Mouse (Mus musculus): Measurements from ENCODE around the gene Npb. TPM values are rescaled to one million over a fixed set of nuclear protein-coding genes. Genes with fewer than 3 reads are reported as not detected.

Gene Npb
- polyA plus RNA-seq, 1 experiment from 2014 or later = 3.6 TPM

DNA sequence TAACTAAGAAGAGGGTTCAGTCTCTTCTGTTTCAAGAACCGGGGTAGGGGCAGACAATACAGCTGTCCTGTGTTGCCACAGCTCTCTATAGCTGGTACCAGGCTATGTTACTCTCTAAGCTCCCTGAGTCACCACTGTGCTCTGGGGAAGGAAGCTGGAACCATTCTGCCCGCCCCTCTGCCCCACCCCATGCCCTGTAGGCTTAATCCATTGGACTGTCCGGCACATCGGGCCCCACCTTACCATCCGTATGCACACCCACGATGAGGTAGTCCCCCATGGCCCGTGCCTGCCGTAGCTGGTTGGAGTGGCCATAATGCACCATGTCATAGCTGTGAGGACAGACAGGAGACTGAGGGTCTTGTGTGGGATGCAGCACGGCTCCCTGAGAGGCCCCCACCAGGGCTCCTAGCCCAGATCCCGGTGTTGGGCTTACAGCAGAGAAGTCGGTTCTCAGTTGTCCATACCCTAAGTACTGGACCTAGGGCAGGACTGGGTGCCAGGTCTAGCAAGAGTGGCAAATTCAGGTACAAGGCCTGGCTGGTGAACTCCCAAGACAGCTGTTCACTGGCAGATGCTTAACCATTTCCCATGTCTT is 7.4 kb downstream of the Npb start:
- H3K27ac ChIP-seq (ENCODE audit: low read depth, low read length) = no peak overlapping the region
- peaks cover 53% of the 10 kb centered on the region for H3K36me3 ChIP-seq (ENCODE audit: control insufficient read depth, insufficient read depth, low read length)
- no peak for ATAC-seq (replicated peaks; ENCODE audit: low FRiP score)
- 91% methylated on average over 11 of the region's 11 CpGs for WGBS
- no peaks in the 10 kb centered on the region for H3K27me3 ChIP-seq (replicated peaks; ENCODE audit: control insufficient read depth, insufficient read depth, low read length)
- DNase-seq (ENCODE audit: low spot score) = no peak
- peaks cover 23% of the 10 kb centered on the region for H3K4me1 ChIP-seq (replicated peaks; ENCODE audit: control insufficient read depth, insufficient read depth, low read length)
- H3K9me3 ChIP-seq (ENCODE audit: control insufficient read depth, low read length) = no peaks in the 10 kb centered on the region
- 0 out of 2 replicates have a peak overlapping the region, but pooled peaks have one; percentile 4 for H3K4me3 ChIP-seq (ENCODE audit: low read depth, low read length)
- no peak overlapping the region; the same call in 1 of the 2 replicates for H3K9ac ChIP-seq (ENCODE audit: low read depth, low read length)
- peak overlapping the region; percentile 88 for H3K4me2 ChIP-seq

DNA sequence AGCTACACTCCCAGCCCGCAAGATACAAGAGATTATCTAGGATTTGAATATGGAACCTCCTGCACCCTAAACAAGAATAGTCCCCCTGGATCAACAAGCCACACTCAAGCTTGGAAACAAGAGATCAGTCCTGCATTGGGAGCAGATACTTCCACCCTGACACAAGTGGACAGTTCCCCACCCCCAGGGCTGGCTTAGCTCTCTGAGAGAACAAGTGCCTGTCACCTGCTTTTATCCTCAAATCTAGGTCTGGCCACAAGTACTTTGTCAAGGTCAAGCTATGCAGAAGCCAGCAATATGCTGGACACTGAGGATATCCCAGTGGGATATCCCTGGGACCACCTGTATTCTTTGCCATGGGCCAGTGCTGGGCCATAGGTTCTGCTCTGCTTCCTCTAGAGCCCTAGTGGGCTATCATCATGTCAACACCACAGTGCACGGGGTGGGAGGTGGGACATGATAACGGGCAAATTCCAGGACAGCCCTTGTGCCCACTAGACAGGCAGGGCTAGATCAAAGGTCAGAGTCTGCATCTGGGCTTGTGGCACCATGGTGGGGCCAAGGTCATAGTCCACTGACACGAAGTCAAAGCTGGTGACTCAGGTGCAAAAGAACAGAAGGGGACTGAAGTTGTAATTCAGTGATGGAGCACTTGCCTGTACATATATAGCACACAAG is 8.5 kb downstream of the Npb start:
- Histone ChIP-seq H3K4me3 (ENCODE audit: low read depth, low read length) (peak overlapping the region; percentile 74), H3K9me3 (ENCODE audit: control insufficient read depth, low read length) (no peaks in the 10 kb centered on the region), H3K27ac (ENCODE audit: low read depth, low read length) (peak overlapping the region; percentile 82), H3K4me2 (peak overlapping the region; percentile 88), H3K27me3 (replicated peaks; ENCODE audit: control insufficient read depth, insufficient read depth, low read length) (no peaks in the 10 kb centered on the region), H3K9ac (ENCODE audit: low read depth, low read length) (peak overlapping the region; percentile 86), H3K36me3 (ENCODE audit: control insufficient read depth, insufficient read depth, low read length) (peaks cover 50% of the 10 kb centered on the region), H3K4me1 (replicated peaks; ENCODE audit: control insufficient read depth, insufficient read depth, low read length) (peaks cover 23% of the 10 kb centered on the region)
- 35% methylated on average over 4 of the region's 4 CpGs for WGBS
- DNase-seq (ENCODE audit: low spot score) (no peak), ATAC-seq (replicated peaks; ENCODE audit: low FRiP score) (peak; percentile 9; the same call in 1 of the 2 replicates)

DNA sequence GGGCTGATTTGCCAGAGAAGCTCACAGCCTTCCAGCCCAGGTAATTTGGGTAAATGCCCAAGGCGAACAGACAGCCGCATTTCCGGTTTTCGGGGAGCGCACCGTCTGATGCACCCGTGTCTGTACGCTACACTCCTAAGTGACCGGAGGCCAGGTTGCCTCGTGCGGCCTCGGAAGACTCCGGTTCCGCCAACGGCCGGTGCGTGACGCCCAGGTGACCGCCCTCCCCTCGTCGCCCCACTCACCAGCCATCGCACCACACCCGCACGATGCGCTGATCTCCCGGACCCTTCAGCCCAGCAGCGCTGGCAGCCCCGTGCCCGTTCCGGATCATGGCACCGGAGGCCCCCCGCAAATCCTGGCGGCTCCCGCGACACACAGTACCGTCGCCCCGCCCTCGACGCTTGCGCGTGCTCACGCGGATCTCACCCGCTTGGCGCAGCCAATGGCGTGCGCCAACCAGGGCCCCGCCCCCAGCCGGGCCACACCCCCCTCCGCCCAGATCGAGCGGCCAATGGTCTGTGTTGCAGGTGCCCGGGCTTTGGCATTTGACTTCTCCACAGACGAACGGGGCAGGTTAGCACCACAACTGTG is 9.3 kb downstream of the Npb start, which contains the start of gene Pcyt2:
Gene Pcyt2 (minus strand): TSS at position 418 of the 594 bp plus-strand sequence.
- H3K4me3 ChIP-seq (ENCODE audit: low read depth, low read length) = peak within 1 kb of the TSS; percentile 74

DNA sequence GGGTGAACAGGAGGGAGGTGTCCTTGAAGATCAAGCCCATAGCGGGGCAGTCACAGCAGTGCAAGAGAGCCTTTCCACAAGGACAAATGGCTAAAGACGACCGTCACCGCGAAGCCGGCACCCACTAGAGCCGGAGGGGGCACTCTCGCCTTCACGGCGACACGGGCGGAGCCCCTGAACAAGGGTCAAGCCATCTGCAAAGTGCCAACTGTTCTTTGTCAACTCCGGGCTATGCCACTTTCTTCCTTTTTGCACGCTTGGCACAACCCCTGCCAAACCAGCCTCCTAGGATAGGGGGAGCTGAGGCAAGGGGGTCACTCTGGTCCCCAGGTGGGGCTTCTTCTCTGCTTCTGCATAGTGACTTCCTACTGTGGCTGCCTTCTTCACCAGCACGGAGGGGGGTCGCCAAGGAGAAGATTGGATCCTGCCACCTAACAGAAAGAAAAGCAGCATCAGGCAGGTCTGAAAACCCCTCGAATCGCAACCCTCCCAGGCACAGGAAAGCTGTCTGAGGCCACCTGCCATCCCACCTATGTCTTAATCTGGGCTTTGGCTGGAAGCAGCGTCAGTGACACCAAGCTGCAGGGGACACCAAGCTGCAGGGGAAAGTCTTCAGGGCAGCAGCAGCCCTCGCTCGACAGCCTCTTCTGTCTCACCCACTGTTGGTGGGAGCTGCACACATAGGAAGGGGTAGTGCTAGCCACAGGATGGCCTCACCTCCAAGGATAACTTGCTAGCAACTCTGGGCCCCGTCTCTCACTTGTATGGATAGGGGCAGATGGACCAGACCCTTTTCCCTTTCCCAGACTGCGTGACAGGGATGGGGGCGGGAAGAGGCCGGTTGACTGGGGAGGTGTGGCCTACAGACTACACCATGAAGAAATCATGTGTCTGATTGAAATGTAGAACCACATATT is 10.6 kb downstream of the Npb start:
- peaks cover 44% of the 10 kb centered on the region for H3K36me3 ChIP-seq (ENCODE audit: control insufficient read depth, insufficient read depth, low read length)
- no peak for DNase-seq (ENCODE audit: low spot score)
- no peak for ATAC-seq (replicated peaks; ENCODE audit: low FRiP score)
- peak overlapping the region; percentile 88 for H3K4me2 ChIP-seq
- H3K9ac ChIP-seq (ENCODE audit: low read depth, low read length) = no peak overlapping the region
- H3K27me3 ChIP-seq (replicated peaks; ENCODE audit: control insufficient read depth, insufficient read depth, low read length) = no peaks in the 10 kb centered on the region
- H3K27ac ChIP-seq (ENCODE audit: low read depth, low read length) = peak overlapping the region; percentile 82
- H3K4me3 ChIP-seq (ENCODE audit: low read depth, low read length) = peak overlapping the region; percentile 2; the same call in 1 of the 2 replicates
- WGBS = 91% methylated on average over 25 of the region's 25 CpGs
- H3K9me3 ChIP-seq (ENCODE audit: control insufficient read depth, low read length) = no peaks in the 10 kb centered on the region
- peaks cover 29% of the 10 kb centered on the region for H3K4me1 ChIP-seq (replicated peaks; ENCODE audit: control insufficient read depth, insufficient read depth, low read length)

More for the DNA sequence above, 9.3 kb downstream of the Npb start, which contains the start of gene Pcyt2:
- H3K4me1 ChIP-seq (replicated peaks; ENCODE audit: control insufficient read depth, insufficient read depth, low read length) = peaks cover 23% of the 10 kb centered on the region
- DNase-seq (ENCODE audit: low spot score) (peak; percentile 93), ATAC-seq (replicated peaks; ENCODE audit: low FRiP score) (peak; percentile 95)
- peak within 1 kb of the TSS; percentile 82 for H3K27ac ChIP-seq (ENCODE audit: low read depth, low read length)
- H3K27me3 ChIP-seq (replicated peaks; ENCODE audit: control insufficient read depth, insufficient read depth, low read length) = no peaks in the 10 kb centered on the region
- H3K36me3 ChIP-seq (ENCODE audit: control insufficient read depth, insufficient read depth, low read length) = peaks cover 45% of the 10 kb centered on the region
- WGBS = under 1% methylated on average over 56 of the region's 56 CpGs
- no peaks in the 10 kb centered on the region for H3K9me3 ChIP-seq (ENCODE audit: control insufficient read depth, low read length)
- H3K4me2 ChIP-seq = peak within 1 kb of the TSS; percentile 88
- peak within 1 kb of the TSS; percentile 86 for H3K9ac ChIP-seq (ENCODE audit: low read depth, low read length)

DNA sequence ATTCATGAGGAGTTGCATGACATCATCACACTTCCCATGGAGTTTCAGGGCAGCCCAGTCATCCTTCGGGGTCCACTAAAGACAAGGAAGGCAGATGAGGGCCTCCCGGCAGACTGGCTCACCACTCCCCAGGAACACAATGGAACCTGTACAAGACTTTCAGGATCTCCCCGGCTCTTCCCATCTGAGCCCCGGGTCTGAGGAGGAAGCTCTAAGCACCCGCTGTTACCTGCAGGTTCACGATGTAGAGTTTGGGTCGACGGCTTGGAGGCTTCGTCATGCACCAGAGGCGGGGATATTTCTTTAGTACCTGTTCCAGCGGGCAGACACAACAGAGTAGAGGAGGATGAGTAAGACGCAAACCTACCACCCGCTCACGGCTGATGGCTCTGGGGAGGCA is 11.9 kb downstream of the Npb start:
- no peak overlapping the region for H3K9ac ChIP-seq (ENCODE audit: low read depth, low read length)
- ATAC-seq (replicated peaks; ENCODE audit: low FRiP score) = no peak
- WGBS = 93% methylated on average over 14 of the region's 14 CpGs
- no peak for DNase-seq (ENCODE audit: low spot score)
- no peak overlapping the region for H3K4me3 ChIP-seq (ENCODE audit: low read depth, low read length)
- no peaks in the 10 kb centered on the region for H3K27me3 ChIP-seq (replicated peaks; ENCODE audit: control insufficient read depth, insufficient read depth, low read length)
- H3K4me2 ChIP-seq = no peak overlapping the region
- peaks cover 41% of the 10 kb centered on the region for H3K36me3 ChIP-seq (ENCODE audit: control insufficient read depth, insufficient read depth, low read length)
- peaks cover 35% of the 10 kb centered on the region for H3K4me1 ChIP-seq (replicated peaks; ENCODE audit: control insufficient read depth, insufficient read depth, low read length)
- no peak overlapping the region for H3K27ac ChIP-seq (ENCODE audit: low read depth, low read length)
- no peaks in the 10 kb centered on the region for H3K9me3 ChIP-seq (ENCODE audit: control insufficient read depth, low read length)

DNA sequence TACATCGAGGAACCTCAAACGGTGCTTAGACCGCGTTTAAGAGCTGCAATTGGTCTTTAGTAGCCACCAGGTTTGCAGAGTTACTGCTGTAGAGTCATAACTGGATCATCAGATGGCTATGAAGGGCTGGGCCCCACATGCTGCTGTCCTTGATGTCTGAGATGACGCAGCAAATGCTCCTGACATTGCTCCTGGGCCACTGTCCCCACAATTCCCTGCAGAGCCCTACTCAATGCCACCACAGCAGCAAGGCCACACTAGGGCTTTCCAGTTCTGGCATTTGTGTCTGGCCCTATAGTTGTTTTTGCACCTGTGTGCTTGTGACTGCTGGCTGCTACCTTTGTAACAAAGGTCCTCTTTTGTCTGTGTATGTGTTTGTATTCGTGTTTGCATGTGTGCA is 14.5 kb downstream of the Npb start:
- no peaks in the 10 kb centered on the region for H3K9me3 ChIP-seq (ENCODE audit: control insufficient read depth, low read length)
- H3K4me1 ChIP-seq (replicated peaks; ENCODE audit: control insufficient read depth, insufficient read depth, low read length) = peaks cover 40% of the 10 kb centered on the region
- 0 out of 2 replicates have a peak overlapping the region, but pooled peaks have one; percentile 3 for H3K4me2 ChIP-seq
- no peak overlapping the region for H3K27ac ChIP-seq (ENCODE audit: low read depth, low read length)
- 93% methylated on average over 6 of the region's 6 CpGs for WGBS
- H3K27me3 ChIP-seq (replicated peaks; ENCODE audit: control insufficient read depth, insufficient read depth, low read length) = no peaks in the 10 kb centered on the region
- ATAC-seq (replicated peaks; ENCODE audit: low FRiP score) = no peak
- no peak for DNase-seq (ENCODE audit: low spot score)
- H3K4me3 ChIP-seq (ENCODE audit: low read depth, low read length) = no peak overlapping the region
- H3K36me3 ChIP-seq (ENCODE audit: control insufficient read depth, insufficient read depth, low read length) = peaks cover 38% of the 10 kb centered on the region
- no peak overlapping the region; the same call in 1 of the 2 replicates for H3K9ac ChIP-seq (ENCODE audit: low read depth, low read length)

DNA sequence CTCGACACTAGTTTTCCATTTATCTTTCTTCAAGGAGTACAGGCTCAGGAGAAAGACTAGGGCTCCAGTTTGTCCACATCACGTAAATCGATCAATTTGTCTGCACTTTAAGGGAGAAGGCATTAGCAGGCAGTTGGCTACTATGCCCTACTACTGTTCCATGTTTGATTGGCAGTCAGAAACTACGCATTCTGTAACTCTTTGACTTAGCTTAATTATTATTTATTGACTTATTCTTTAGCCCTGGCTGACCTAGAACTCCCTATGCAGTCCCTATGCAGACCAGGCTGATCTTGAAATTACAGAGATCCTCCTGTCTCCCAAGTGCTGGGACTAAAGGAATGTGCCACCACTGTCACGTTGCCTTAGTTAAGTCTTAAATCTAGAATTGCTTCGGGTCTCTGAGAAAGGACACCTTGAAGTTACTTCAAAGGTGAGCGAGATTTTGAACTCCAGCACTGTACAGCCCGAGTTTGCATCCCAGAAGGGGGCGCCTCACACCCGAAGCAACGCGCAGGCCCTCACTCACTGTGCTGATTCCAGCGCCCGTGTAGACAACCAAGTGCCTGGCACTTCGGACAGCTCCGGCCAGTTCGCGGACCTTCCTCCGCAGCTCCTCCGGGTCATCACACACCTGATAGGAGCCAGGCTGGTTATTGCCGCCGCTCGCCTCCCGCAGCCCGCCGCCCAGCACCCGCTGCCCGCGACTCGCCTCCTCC is 15.8 kb downstream of the Npb start:
- Histone ChIP-seq H3K27me3 (replicated peaks; ENCODE audit: control insufficient read depth, insufficient read depth, low read length) (no peaks in the 10 kb centered on the region), H3K4me1 (replicated peaks; ENCODE audit: control insufficient read depth, insufficient read depth, low read length) (peaks cover 42% of the 10 kb centered on the region), H3K9ac (ENCODE audit: low read depth, low read length) (peak overlapping the region; percentile 97), H3K4me2 (peak overlapping the region; percentile 81), H3K36me3 (ENCODE audit: control insufficient read depth, insufficient read depth, low read length) (peaks cover 36% of the 10 kb centered on the region), H3K27ac (ENCODE audit: low read depth, low read length) (peak overlapping the region; percentile 97), H3K9me3 (ENCODE audit: control insufficient read depth, low read length) (no peaks in the 10 kb centered on the region), H3K4me3 (ENCODE audit: low read depth, low read length) (peak overlapping the region; percentile 100)
- ATAC-seq (replicated peaks; ENCODE audit: low FRiP score) (peak; percentile 82), DNase-seq (ENCODE audit: low spot score) (peak; percentile 77)
- 11% methylated on average over 30 of the region's 30 CpGs for WGBS

All from liver, embryonic 11.5 days (tissue).